Mouse (Mus musculus): Measurements from ENCODE around the gene Fam53b.

- TF ChIP-seq POLR2A (IDR thresholded peaks at IDR 0.05; ENCODE audit: insufficient read length, low read depth) (no peak), MYOG (IDR thresholded peaks at IDR 0.05; ENCODE audit: control insufficient read depth in 1 of 3, insufficient read depth in 1 of 3, insufficient read length in 2 of 3, low read depth in 2 of 3) (no peak), USF1 (IDR thresholded peaks at IDR 0.05; ENCODE audit: low read depth) (no peak), E2F4 (IDR thresholded peaks at IDR 0.05; ENCODE audit: insufficient read depth) (no peak), REST (IDR thresholded peaks at IDR 0.05; ENCODE audit: insufficient read depth, insufficient read length) (no peak), MAX (IDR thresholded peaks at IDR 0.05; ENCODE audit: low read depth) (no peak)
These were observed 27.7 kb downstream of the Fam53b start for GRCm38 (mm10) chr7:132786011-132786410.
